Mouse (Mus musculus): ENCODE measurements around the gene Ankrd33. TPM values are rescaled to one million over a fixed set of nuclear protein-coding genes. Genes with fewer than 3 reads are reported as not detected.

Gene Ankrd33
- polyA plus RNA-seq, 1 experiment from 2014 or later: not detected

- no peak for DNase-seq (ENCODE audit: low spot score)
- no peaks in the 10 kb centered on the region for H3K36me3 ChIP-seq (ENCODE audit: insufficient read depth, low read length)
Measured at GRCm38 (mm10) chr15:101070762-101071161, 44.8 kb upstream of the Ankrd33 start.

GRCm38 (mm10) chr15:101072736-101073135 is 42.8 kb upstream of the Ankrd33 start:
- WGBS: 58% methylated on average over 2 of the region's 2 CpGs
- no peak for DNase-seq (ENCODE audit: low spot score)
- no peaks in the 10 kb centered on the region for H3K9me3 ChIP-seq (replicated peaks; ENCODE audit: low read length)
- H3K4me1 ChIP-seq (replicated peaks; ENCODE audit: insufficient read depth, low read length): peaks cover 72% of the 10 kb centered on the region
- no peak for TF ChIP-seq CTCF (IDR thresholded peaks at IDR 0.05; ENCODE audit: low read depth)
- no peaks in the 10 kb centered on the region for H3K36me3 ChIP-seq (ENCODE audit: insufficient read depth, low read length)
- no peak overlapping the region for H3K4me3 ChIP-seq (replicated peaks; ENCODE audit: low read depth, low read length)
- no peaks in the 10 kb centered on the region for H3K27me3 ChIP-seq (ENCODE audit: insufficient read depth, low read length)
- H3K27ac ChIP-seq: peak overlapping the region; percentile 5; the same call in 1 of the 2 replicates
- ATAC-seq (replicated peaks; ENCODE audit: low FRiP score, low read depth): no peak
- no peak overlapping the region for H3K4me2 ChIP-seq (ENCODE audit: low read length)
- H3K9ac ChIP-seq (ENCODE audit: low read depth, low read length): no peak overlapping the region

More at GRCm38 (mm10) chr15:101070762-101071161, 44.8 kb upstream of the Ankrd33 start:
- no peak for TF ChIP-seq CTCF (IDR thresholded peaks at IDR 0.05; ENCODE audit: low read depth)
- H3K4me2 ChIP-seq (ENCODE audit: low read length): peak overlapping the region; percentile 23; the same call in 1 of the 2 replicates
- 12% methylated on average over 5 of the region's 5 CpGs for WGBS
- H3K27ac ChIP-seq: peak overlapping the region; percentile 82
- no peak overlapping the region for H3K4me3 ChIP-seq (replicated peaks; ENCODE audit: low read depth, low read length)
- H3K9ac ChIP-seq (ENCODE audit: low read depth, low read length): 0 out of 2 replicates have a peak overlapping the region, but pooled peaks have one; percentile 42
- no peaks in the 10 kb centered on the region for H3K27me3 ChIP-seq (ENCODE audit: insufficient read depth, low read length)
- H3K4me1 ChIP-seq (replicated peaks; ENCODE audit: insufficient read depth, low read length): peaks cover 76% of the 10 kb centered on the region
- peak; percentile 52 for ATAC-seq (replicated peaks; ENCODE audit: low FRiP score, low read depth)
- H3K9me3 ChIP-seq (replicated peaks; ENCODE audit: low read length): no peaks in the 10 kb centered on the region

DNA sequence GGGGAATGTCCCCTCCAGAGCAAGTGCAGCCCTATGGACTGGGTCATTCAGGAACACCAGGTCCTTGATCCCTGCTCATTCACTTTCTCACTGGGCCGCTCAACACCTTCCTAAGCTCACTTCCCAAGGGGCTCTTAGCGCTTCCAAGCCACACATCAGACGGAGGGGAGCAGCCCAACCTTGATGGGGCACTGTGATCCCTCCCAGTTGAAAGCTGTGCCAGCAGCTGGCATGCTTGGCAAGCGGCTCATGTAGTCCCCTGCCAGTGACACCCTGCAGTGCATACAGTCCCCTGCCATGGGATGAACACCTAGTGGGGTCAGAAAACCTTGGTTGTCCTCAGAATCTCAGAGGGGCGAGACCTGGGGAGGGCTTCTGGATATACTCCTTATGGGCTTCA is 41.5 kb upstream of the Ankrd33 start:
- Histone ChIP-seq H3K9me3 (replicated peaks; ENCODE audit: low read length) (no peaks in the 10 kb centered on the region), H3K9ac (ENCODE audit: low read depth, low read length) (no peak overlapping the region), H3K27ac (peak overlapping the region; percentile 48; the same call in 1 of the 2 replicates), H3K36me3 (ENCODE audit: insufficient read depth, low read length) (no peaks in the 10 kb centered on the region), H3K4me2 (ENCODE audit: low read length) (no peak overlapping the region), H3K4me1 (replicated peaks; ENCODE audit: insufficient read depth, low read length) (peaks cover 63% of the 10 kb centered on the region), H3K4me3 (replicated peaks; ENCODE audit: low read depth, low read length) (no peak overlapping the region), H3K27me3 (ENCODE audit: insufficient read depth, low read length) (no peaks in the 10 kb centered on the region)
- no peak for ATAC-seq (replicated peaks; ENCODE audit: low FRiP score, low read depth)
- no peak for TF ChIP-seq CTCF (IDR thresholded peaks at IDR 0.05; ENCODE audit: low read depth)
- no peak for DNase-seq (ENCODE audit: low spot score)
- WGBS: 78% methylated on average over 5 of the region's 5 CpGs

- Histone ChIP-seq H3K9ac (ENCODE audit: low read depth, low read length) (no peak overlapping the region), H3K27ac (peak overlapping the region; percentile 99), H3K4me3 (replicated peaks; ENCODE audit: low read depth, low read length) (no peak overlapping the region), H3K4me2 (ENCODE audit: low read length) (peak overlapping the region; percentile 76; the same call in 1 of the 2 replicates), H3K4me1 (replicated peaks; ENCODE audit: insufficient read depth, low read length) (peaks cover 57% of the 10 kb centered on the region), H3K27me3 (ENCODE audit: insufficient read depth, low read length) (no peaks in the 10 kb centered on the region), H3K9me3 (replicated peaks; ENCODE audit: low read length) (no peaks in the 10 kb centered on the region), H3K36me3 (ENCODE audit: insufficient read depth, low read length) (no peaks in the 10 kb centered on the region)
- no peak for DNase-seq (ENCODE audit: low spot score)
- peak; percentile 31; the same call in 1 of the 2 replicates for TF ChIP-seq CTCF (IDR thresholded peaks at IDR 0.05; ENCODE audit: low read depth)
- ATAC-seq (replicated peaks; ENCODE audit: low FRiP score, low read depth): no peak
- WGBS: 70% methylated on average over 4 of the region's 4 CpGs
Measured at GRCm38 (mm10) chr15:101075150-101075549, 40.4 kb upstream of the Ankrd33 start.

DNA sequence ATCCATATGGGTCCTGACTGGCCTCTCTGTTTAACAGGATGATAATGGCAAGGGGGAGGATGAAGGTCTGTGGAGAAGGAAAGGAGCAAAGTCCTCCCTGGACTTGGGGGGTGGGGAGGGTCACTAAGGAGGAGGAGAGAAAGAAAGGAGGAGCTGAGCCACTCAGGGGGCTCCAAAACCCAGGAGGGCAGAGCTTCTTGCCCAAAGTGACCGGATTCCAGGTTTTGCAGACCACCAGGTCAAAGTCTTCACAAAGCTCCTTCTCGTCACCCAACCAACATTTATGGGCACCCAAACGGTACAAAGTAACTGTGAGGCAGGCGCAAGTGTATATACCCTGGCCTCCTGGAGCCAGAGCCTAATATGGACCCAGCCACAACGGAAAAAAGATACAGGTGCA is 39.9 kb upstream of the Ankrd33 start:
- H3K4me3 ChIP-seq (replicated peaks; ENCODE audit: low read depth, low read length): peak overlapping the region; percentile 92; the same call in 1 of the 2 replicates
- no peak for ATAC-seq (replicated peaks; ENCODE audit: low FRiP score, low read depth)
- H3K36me3 ChIP-seq (ENCODE audit: insufficient read depth, low read length): no peaks in the 10 kb centered on the region
- H3K9ac ChIP-seq (ENCODE audit: low read depth, low read length): peak overlapping the region; percentile 94; the same call in 1 of the 2 replicates
- WGBS: 25% methylated on average over 5 of the region's 5 CpGs
- H3K4me1 ChIP-seq (replicated peaks; ENCODE audit: insufficient read depth, low read length): peaks cover 54% of the 10 kb centered on the region
- H3K27me3 ChIP-seq (ENCODE audit: insufficient read depth, low read length): no peaks in the 10 kb centered on the region
- TF ChIP-seq CTCF (IDR thresholded peaks at IDR 0.05; ENCODE audit: low read depth): no peak
- peak; percentile 39 for DNase-seq (ENCODE audit: low spot score)
- peak overlapping the region; percentile 76 for H3K4me2 ChIP-seq (ENCODE audit: low read length)
- peak overlapping the region; percentile 99 for H3K27ac ChIP-seq
- H3K9me3 ChIP-seq (replicated peaks; ENCODE audit: low read length): no peaks in the 10 kb centered on the region

DNA sequence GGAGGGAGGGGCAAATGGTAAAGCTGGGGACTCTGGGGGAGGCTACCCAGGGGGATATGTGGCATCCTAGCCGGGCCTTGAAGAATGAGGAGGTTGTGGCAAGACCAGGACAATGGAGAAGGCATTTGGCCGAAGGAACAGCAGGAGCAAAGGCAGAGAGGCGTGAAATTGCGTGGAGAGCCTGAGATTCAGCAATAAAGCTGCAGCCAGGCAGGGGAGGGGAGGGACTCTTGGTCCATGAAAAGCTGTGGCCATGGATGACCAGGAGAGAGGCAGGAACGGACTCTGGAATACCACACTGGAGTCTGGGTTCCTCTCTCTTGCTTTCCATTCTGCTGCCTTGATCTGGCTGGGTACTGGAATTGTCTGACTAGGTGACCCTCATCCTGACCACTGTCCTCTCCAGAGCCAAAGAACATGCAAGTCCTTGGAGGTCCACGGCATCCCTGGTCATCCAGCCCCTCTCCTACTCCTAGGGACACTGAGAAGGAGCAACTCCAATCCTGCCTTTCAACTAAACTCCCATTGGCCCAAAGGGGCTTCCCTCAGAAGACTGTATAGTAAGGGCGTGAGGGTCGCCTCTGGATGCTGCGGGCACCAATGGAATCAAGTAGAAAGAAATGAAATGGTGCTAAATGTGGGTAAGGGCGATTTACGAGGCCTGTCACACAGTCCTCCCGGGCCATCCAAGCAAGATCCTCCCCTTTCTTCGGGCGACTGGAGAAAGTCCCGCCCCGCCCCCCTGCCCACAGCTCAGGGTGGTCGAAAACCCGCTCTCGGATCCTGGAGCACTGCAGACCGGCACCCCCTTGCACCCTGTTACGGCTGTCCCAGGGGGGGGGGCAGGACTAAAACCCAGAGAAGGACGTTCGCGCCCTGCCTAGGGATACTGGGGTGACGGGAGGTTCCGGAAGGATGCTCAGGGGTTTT is 39.2 kb upstream of the Ankrd33 start:
- no peak for ATAC-seq (replicated peaks; ENCODE audit: low FRiP score, low read depth)
- Histone ChIP-seq H3K4me1 (replicated peaks; ENCODE audit: insufficient read depth, low read length) (peaks cover 54% of the 10 kb centered on the region), H3K9me3 (replicated peaks; ENCODE audit: low read length) (no peaks in the 10 kb centered on the region), H3K9ac (ENCODE audit: low read depth, low read length) (peak overlapping the region; percentile 94), H3K27ac (peak overlapping the region; percentile 99), H3K4me2 (ENCODE audit: low read length) (peak overlapping the region; percentile 76), H3K27me3 (ENCODE audit: insufficient read depth, low read length) (no peaks in the 10 kb centered on the region), H3K36me3 (ENCODE audit: insufficient read depth, low read length) (no peaks in the 10 kb centered on the region), H3K4me3 (replicated peaks; ENCODE audit: low read depth, low read length) (peak overlapping the region; percentile 92)
- 6% methylated on average over 26 of the region's 26 CpGs for WGBS
- no peak for TF ChIP-seq CTCF (IDR thresholded peaks at IDR 0.05; ENCODE audit: low read depth)
- peak; percentile 85 for DNase-seq (ENCODE audit: low spot score)

All from kidney, postnatal 0 days (tissue).